Mouse (Mus musculus): ENCODE data around the gene Tmem165. TPM values are rescaled to one million over a fixed set of nuclear protein-coding genes. Genes with fewer than 3 reads are reported as not detected.

Gene Tmem165
- polyA plus RNA-seq, 1 experiment from 2014 or later: 47.0 TPM

DNA sequence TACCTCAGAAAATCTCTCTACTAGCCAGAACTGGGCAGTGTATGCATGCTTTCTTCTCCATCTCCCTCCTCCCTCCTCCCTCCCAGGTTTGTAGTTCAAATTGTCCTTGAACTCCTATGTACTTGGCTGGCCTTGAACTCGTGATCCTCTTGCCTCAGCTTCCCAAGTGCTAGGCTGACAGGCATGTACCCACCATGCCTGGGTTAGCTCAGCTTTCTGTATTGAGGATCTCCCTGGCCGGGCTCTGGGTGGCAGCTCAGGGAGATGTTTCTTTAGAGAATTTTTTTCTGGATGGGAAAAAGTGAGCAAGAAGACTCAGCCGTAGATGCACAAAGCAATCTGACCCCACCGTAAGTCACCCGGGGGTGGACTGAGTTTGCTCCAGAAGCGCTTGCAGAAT, 30.7 kb upstream of the Tmem165 start:
- no peaks in the 10 kb centered on the region for H3K9me3 ChIP-seq
- no peak overlapping the region for H3K4me3 ChIP-seq
- H3K4me2 ChIP-seq: no peak overlapping the region
- H3K27ac ChIP-seq (replicated peaks): no peak overlapping the region
- H3K4me1 ChIP-seq (replicated peaks): no peaks in the 10 kb centered on the region
- WGBS: 93% methylated on average over 6 of the region's 6 CpGs
- H3K9ac ChIP-seq: no peak overlapping the region
- H3K27me3 ChIP-seq: no peaks in the 10 kb centered on the region
- peaks cover 13% of the 10 kb centered on the region; the same call in 1 of the 2 replicates for H3K36me3 ChIP-seq
- no peak for ATAC-seq (ENCODE audit: low FRiP score, low read depth)

DNA sequence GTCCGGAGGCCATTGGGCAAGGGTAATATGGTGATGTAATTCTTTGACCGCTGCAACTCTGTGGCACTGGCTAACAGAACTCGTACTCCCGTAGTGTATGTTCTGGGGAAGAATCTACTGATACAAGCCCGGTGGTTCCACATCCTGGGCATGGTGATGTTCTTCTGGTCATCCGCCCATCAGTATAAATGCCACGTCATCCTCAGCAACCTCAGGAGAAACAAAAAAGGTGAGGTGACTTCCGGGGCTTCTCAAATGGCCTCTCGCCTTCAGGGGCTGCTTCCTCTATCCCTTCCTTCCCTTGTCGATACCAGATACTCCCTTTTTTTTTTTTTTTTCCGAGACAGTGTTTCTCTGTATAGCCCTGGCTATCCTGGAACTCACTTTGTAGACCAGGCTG, 30.2 kb upstream of the Tmem165 start:
- no peak overlapping the region for H3K9ac ChIP-seq
- H3K4me3 ChIP-seq: no peak overlapping the region
- H3K27ac ChIP-seq (replicated peaks): no peak overlapping the region
- H3K36me3 ChIP-seq: peaks cover 13% of the 10 kb centered on the region; the same call in 1 of the 2 replicates
- no peak for ATAC-seq (ENCODE audit: low FRiP score, low read depth)
- H3K4me2 ChIP-seq: no peak overlapping the region
- WGBS: 92% methylated on average over 11 of the region's 11 CpGs
- H3K9me3 ChIP-seq: no peaks in the 10 kb centered on the region
- H3K27me3 ChIP-seq: no peaks in the 10 kb centered on the region
- no peaks in the 10 kb centered on the region for H3K4me1 ChIP-seq (replicated peaks)

DNA sequence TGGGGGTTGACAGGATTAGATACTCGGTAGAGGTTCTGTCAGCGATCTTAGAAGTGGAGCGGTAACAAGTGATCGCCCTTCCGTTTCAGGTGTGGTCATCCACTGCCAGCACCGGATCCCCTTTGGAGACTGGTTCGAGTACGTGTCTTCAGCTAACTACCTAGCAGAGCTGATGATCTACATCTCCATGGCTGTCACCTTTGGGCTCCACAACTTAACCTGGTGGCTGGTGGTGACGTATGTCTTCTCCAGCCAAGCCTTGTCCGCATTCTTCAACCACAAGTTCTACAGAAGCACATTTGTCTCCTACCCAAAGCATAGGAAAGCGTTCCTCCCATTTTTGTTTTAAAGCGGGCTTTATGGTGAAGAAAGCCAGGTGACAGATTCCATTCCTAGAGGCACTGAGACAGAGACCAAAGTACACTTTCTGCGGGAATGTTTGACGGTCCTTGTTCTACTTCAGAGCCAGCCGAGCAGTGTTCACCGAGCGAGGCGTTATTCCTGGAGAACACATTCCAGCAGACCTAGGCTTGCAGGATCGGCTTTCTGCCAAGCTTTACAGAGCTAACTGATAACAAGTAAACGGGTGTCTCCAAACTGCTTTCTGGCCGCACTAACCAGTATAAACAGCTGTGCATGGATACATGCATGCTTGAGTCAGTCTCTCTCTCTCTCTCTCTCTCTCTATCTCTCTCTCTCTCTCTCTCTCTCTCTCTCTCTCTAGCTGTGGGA, 29.1 kb upstream of the Tmem165 start:
- ATAC-seq (ENCODE audit: low FRiP score, low read depth): no peak
- Histone ChIP-seq H3K4me1 (replicated peaks) (no peaks in the 10 kb centered on the region), H3K27me3 (no peaks in the 10 kb centered on the region), H3K36me3 (peaks cover 12% of the 10 kb centered on the region; the same call in 1 of the 2 replicates), H3K9ac (no peak overlapping the region), H3K9me3 (no peaks in the 10 kb centered on the region), H3K27ac (replicated peaks) (no peak overlapping the region), H3K4me3 (no peak overlapping the region), H3K4me2 (no peak overlapping the region)
- WGBS: 96% methylated on average over 21 of the region's 21 CpGs

DNA sequence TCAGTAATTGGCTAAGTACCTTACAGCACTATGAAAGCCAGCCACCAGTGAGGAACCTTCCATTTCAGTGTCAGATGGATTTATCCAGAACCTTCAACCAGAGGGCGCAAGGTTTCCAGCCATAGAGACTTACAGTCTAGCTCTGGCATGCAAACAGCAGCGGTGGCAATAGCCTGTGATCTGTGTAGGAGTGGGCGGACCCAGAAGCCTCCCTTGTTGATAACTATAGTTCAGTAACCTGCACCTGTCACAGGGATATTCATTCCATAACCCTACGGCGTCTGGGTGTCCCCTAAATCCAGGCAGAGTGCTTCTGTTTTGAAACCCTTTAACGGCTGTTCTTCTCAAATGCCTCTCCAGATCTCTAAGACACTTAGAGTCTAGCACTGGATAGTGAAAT, 24.1 kb upstream of the Tmem165 start:
- ATAC-seq (ENCODE audit: low FRiP score, low read depth): no peak
- Histone ChIP-seq H3K4me3 (no peak overlapping the region), H3K4me2 (no peak overlapping the region), H3K27ac (replicated peaks) (no peak overlapping the region), H3K4me1 (replicated peaks) (no peaks in the 10 kb centered on the region), H3K36me3 (no peaks in the 10 kb centered on the region), H3K9me3 (no peaks in the 10 kb centered on the region), H3K9ac (no peak overlapping the region), H3K27me3 (no peaks in the 10 kb centered on the region)
- WGBS: 91% methylated on average over 6 of the region's 6 CpGs

DNA sequence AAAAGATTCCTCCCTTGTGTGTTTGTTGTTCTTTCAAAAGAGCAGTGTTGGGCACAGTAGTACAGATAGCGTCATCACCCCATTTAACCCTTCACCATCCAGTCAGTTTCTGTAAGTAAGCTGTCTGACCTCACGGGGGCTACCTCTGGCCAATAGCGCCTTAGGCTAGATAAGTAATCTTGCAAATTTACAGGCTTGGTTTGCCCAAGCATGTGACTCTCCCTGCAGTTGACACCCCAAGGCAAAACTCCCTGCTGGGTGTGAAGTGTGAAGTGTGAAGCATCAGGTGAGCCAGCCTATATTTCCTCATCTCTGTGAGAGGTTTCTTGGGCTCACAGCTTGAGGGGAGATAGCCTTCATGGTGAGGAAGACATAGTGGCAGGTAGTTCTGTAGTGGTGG, 23.6 kb upstream of the Tmem165 start:
- Histone ChIP-seq H3K36me3 (no peaks in the 10 kb centered on the region), H3K27me3 (no peaks in the 10 kb centered on the region), H3K9ac (no peak overlapping the region), H3K9me3 (no peaks in the 10 kb centered on the region), H3K27ac (replicated peaks) (no peak overlapping the region), H3K4me2 (no peak overlapping the region), H3K4me1 (replicated peaks) (no peaks in the 10 kb centered on the region), H3K4me3 (no peak overlapping the region)
- WGBS: 78% methylated on average over 3 of the region's 3 CpGs
- no peak for ATAC-seq (ENCODE audit: low FRiP score, low read depth)

DNA sequence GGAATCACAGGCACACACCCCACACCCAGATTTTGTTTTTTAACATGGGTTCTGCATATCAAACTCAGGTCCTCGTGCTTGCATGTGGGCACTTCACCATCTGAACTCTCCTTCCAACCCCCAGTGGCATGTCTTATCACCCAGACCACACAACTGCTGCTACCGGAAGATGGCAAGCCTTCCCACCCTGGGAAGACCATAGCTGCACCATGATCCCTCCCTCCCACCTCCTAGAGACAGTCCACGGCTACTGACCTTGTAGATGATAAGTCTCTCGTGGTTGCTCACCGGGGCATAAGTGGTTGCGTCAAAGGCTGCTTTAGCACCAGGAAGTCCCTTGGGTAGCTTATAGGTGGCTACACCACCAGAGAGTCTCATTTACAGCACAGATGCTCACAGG, 22.2 kb upstream of the Tmem165 start:
- no peak for ATAC-seq (ENCODE audit: low FRiP score, low read depth)
- WGBS: 95% methylated on average over 6 of the region's 6 CpGs
- Histone ChIP-seq H3K4me1 (replicated peaks) (no peaks in the 10 kb centered on the region), H3K9ac (no peak overlapping the region), H3K4me2 (no peak overlapping the region), H3K36me3 (no peaks in the 10 kb centered on the region), H3K27ac (replicated peaks) (no peak overlapping the region), H3K27me3 (no peaks in the 10 kb centered on the region), H3K9me3 (no peaks in the 10 kb centered on the region), H3K4me3 (no peak overlapping the region)

DNA sequence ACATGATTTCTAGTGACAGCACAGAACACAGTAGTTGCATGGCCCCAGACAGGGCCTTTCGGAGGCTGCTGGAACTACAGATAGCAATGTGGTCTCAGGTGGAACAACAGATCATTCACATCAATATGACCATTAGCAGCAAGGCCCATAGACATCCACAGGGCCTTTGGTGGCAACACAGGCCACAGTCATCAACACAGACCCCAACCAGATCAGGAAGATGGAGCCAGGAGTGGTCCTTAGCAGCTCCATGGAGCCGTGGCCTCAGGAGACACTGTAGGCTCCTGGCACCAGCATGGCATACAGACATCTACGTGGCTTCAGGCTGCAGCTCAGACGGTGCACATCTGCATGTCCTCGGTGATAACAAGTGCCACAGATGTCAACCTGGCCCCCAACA, 20.8 kb upstream of the Tmem165 start:
- WGBS: 88% methylated on average over 5 of the region's 5 CpGs
- Histone ChIP-seq H3K27me3 (no peaks in the 10 kb centered on the region), H3K4me1 (replicated peaks) (no peaks in the 10 kb centered on the region), H3K4me2 (no peak overlapping the region), H3K4me3 (no peak overlapping the region), H3K9ac (no peak overlapping the region), H3K36me3 (no peaks in the 10 kb centered on the region), H3K9me3 (no peaks in the 10 kb centered on the region), H3K27ac (replicated peaks) (no peak overlapping the region)
- ATAC-seq (ENCODE audit: low FRiP score, low read depth): no peak

DNA sequence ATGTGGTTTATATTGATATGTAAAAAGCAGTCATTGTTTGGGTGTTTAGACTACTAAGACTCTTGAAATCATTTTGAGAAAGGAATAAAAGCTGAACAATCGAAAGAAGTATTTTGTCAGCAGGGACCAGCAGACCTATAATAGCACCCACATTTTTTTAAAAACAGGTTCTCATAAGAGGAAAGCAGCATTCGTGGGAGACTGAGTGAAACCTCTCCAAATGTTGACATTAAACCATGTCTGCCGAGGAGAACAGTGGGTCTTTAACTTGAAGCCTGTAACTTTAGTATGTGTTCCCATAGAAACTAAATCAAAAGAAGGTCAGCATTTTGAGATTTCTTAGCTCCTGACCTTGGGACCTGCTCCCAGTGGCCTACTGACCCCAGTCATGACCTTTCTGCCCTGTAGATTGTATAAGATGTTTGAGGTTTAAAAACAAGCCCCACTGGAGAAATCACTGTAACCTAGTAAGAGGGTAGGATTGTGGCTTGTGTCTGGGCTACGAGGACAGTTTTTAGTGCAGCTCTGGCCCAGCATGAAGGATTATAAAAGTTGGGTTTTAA, 19.8 kb upstream of the Tmem165 start:
- Histone ChIP-seq H3K9me3 (no peaks in the 10 kb centered on the region), H3K36me3 (no peaks in the 10 kb centered on the region), H3K4me3 (no peak overlapping the region), H3K4me1 (replicated peaks) (no peaks in the 10 kb centered on the region), H3K27ac (replicated peaks) (no peak overlapping the region), H3K27me3 (no peaks in the 10 kb centered on the region), H3K9ac (no peak overlapping the region), H3K4me2 (no peak overlapping the region)
- WGBS: 42% methylated on average over 4 of the region's 4 CpGs
- no peak for ATAC-seq (ENCODE audit: low FRiP score, low read depth)

DNA sequence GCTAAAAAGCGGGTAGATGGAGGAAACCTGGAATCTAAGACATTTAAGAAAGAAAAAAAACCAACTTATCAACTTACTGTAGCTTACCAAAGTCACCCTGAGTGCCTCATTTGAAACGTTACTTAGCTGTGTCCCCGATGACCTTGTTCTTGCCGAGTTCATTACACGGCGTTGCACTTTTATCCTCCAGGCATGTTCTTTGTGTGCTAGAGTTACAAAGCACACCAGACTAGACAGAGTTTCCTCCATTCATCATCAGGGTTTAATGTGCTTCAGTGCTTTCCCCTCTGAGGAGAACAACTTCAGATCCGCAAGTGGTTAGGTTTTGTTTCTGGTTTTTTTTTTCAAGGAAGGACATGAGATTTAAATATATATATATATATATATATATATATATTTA, 18.9 kb upstream of the Tmem165 start:
- H3K4me3 ChIP-seq: no peak overlapping the region
- H3K36me3 ChIP-seq: no peaks in the 10 kb centered on the region
- no peak overlapping the region for H3K4me2 ChIP-seq
- H3K27ac ChIP-seq (replicated peaks): no peak overlapping the region
- no peak for ATAC-seq (ENCODE audit: low FRiP score, low read depth)
- H3K4me1 ChIP-seq (replicated peaks): no peaks in the 10 kb centered on the region
- H3K9ac ChIP-seq: no peak overlapping the region
- 66% methylated on average over 7 of the region's 7 CpGs for WGBS
- no peaks in the 10 kb centered on the region for H3K27me3 ChIP-seq
- no peaks in the 10 kb centered on the region for H3K9me3 ChIP-seq

DNA sequence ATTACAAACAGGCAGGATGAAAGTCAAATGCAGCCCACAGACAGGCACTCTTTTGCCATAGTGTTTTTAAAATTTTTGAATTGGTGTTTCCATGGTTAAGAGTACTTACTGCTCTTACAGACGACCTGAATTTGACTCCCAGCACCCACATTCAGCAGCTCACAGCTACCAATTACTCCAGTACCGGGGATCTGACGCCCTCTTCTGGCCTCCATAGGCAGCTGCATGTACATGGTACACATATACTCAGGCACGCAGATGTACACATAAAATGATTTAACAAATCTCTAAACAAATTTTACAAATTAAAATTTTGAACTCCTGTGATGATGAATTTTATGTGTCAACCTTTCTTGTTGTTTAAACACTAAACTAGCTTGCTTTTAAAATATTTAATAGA, 13.2 kb upstream of the Tmem165 start:
- WGBS: 79% methylated on average over 4 of the region's 4 CpGs
- Histone ChIP-seq H3K36me3 (no peaks in the 10 kb centered on the region), H3K27me3 (no peaks in the 10 kb centered on the region), H3K4me3 (no peak overlapping the region), H3K4me2 (no peak overlapping the region), H3K27ac (replicated peaks) (no peak overlapping the region), H3K9ac (no peak overlapping the region), H3K9me3 (no peaks in the 10 kb centered on the region), H3K4me1 (replicated peaks) (no peaks in the 10 kb centered on the region)
- ATAC-seq (ENCODE audit: low FRiP score, low read depth): no peak

DNA sequence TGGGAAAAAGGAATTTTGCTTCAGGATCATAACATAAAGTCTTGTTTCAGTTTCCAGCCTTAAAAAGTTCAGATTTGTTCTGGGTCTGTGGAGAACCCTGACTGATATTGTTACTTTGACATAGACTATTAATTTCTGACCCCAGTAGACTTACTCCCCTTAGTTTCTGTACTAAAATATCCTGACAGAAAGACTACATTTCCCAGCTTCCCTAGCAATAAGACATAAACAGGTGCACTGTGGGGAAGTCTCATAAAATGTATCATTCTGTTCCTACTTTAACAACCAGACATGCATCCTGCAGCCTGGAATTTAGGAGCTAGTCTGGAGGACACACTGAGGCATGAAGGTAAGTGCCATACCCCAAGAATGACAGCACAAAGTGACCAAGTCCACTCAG, 12.6 kb upstream of the Tmem165 start:
- Histone ChIP-seq H3K4me1 (replicated peaks) (no peaks in the 10 kb centered on the region), H3K4me2 (no peak overlapping the region), H3K36me3 (no peaks in the 10 kb centered on the region), H3K9ac (no peak overlapping the region), H3K27ac (replicated peaks) (no peak overlapping the region), H3K4me3 (no peak overlapping the region), H3K27me3 (no peaks in the 10 kb centered on the region), H3K9me3 (no peaks in the 10 kb centered on the region)
- ATAC-seq (ENCODE audit: low FRiP score, low read depth): no peak

DNA sequence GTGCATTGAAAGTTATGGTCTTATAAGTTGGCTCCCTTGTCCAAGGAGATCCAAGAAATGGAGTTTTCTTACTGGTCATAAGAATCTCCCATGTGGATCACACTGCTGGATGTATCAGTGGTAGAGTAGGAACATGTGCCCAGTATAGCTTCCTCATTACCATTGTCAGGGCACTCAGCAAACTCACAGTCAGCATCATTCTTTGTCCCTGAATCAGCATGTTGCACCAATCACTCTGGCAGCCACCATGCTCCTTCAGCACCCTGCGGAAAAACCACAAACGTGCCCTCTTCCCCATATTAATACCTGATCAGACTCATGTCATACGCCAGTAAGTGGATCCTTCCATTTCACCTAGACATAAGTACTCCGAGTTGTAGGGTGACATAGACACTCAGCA, 8.6 kb upstream of the Tmem165 start:
- ATAC-seq (ENCODE audit: low FRiP score, low read depth): no peak

DNA sequence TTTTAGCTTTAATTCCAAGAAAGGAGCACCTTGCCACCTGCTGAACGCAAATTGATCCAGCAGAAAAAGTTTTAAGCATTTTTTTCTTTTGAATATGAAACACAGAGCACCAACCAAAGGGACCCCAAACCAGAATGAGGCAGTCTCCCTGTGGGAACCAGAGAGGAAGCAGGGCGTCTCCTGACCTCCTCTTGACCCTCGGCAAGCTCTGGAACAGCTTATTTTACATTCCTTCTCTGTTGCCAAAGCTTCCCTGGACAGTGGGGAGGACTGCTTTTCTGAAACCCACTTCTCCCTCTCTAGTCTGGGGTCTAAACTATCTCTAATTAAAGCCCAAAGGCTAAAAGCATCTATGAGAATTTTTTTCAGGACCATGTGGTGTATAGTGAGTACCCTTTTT, 7.3 kb upstream of the Tmem165 start:
- no peaks in the 10 kb centered on the region for H3K36me3 ChIP-seq
- WGBS: 50% methylated on average over 3 of the region's 3 CpGs
- no peak for ATAC-seq (ENCODE audit: low FRiP score, low read depth)

More for the DNA sequence above, 8.6 kb upstream of the Tmem165 start:
- no peak overlapping the region for H3K9ac ChIP-seq
- no peak overlapping the region for H3K4me2 ChIP-seq
- no peaks in the 10 kb centered on the region for H3K36me3 ChIP-seq
- H3K4me3 ChIP-seq: no peak overlapping the region
- no peaks in the 10 kb centered on the region for H3K27me3 ChIP-seq
- WGBS: 87% methylated on average over 4 of the region's 4 CpGs
- H3K9me3 ChIP-seq: no peaks in the 10 kb centered on the region
- H3K27ac ChIP-seq (replicated peaks): no peak overlapping the region
- H3K4me1 ChIP-seq (replicated peaks): no peaks in the 10 kb centered on the region

More for the DNA sequence above, 7.3 kb upstream of the Tmem165 start:
- H3K27ac ChIP-seq (replicated peaks): no peak overlapping the region
- no peaks in the 10 kb centered on the region for H3K9me3 ChIP-seq
- H3K4me1 ChIP-seq (replicated peaks): no peaks in the 10 kb centered on the region
- no peak overlapping the region for H3K4me2 ChIP-seq
- no peak overlapping the region for H3K4me3 ChIP-seq
- no peak overlapping the region for H3K9ac ChIP-seq
- H3K27me3 ChIP-seq: no peaks in the 10 kb centered on the region

Data from hindbrain, embryonic 15.5 days (tissue).